Mouse (Mus musculus): ENCODE measurements around the gene Slc26a10. TPM values are rescaled to one million over a fixed set of nuclear protein-coding genes. Genes with fewer than 3 reads are reported as not detected.

Slc26a10 gene
- 1.0 and 1.2 TPM in 2 replicates for polyA plus RNA-seq (2012; rRNA removed)

- DNase-seq (ENCODE audit: low read depth) = no peak
Measured at GRCm38 (mm10) chr10:127179871-127180694, at the start of gene Slc26a10. TSS of gene Slc26a10 (minus strand) at chr10:127180645.

GRCm38 (mm10) chr10:127228897-127229296 lies 48.5 kb upstream of the Slc26a10 start:
- DNase-seq (ENCODE audit: low read depth) = no peak

GRCm38 (mm10) chr10:127227163-127227562 lies 46.7 kb upstream of the Slc26a10 start:
- no peak for DNase-seq (ENCODE audit: low read depth)

- DNase-seq (ENCODE audit: low read depth) = no peak
Measured at GRCm38 (mm10) chr10:127226318-127226895, 46.0 kb upstream of the Slc26a10 start.

GRCm38 (mm10) chr10:127225732-127226131 lies 45.3 kb upstream of the Slc26a10 start:
- DNase-seq (ENCODE audit: low read depth) = no peak

GRCm38 (mm10) chr10:127225213-127225612 lies 44.8 kb upstream of the Slc26a10 start:
- DNase-seq (ENCODE audit: low read depth) = no peak

- no peak for DNase-seq (ENCODE audit: low read depth)
Measured at GRCm38 (mm10) chr10:127218339-127218738, 37.9 kb upstream of the Slc26a10 start.

GRCm38 (mm10) chr10:127217177-127217576 lies 36.7 kb upstream of the Slc26a10 start:
- DNase-seq (ENCODE audit: low read depth) = no peak

- no peak for DNase-seq (ENCODE audit: low read depth)
Measured at GRCm38 (mm10) chr10:127216456-127216855, 36.0 kb upstream of the Slc26a10 start.

- DNase-seq (ENCODE audit: low read depth) = no peak
Measured at GRCm38 (mm10) chr10:127214422-127214803, 34.0 kb upstream of the Slc26a10 start.

- no peak for DNase-seq (ENCODE audit: low read depth)
Measured at GRCm38 (mm10) chr10:127213704-127214421, 33.4 kb upstream of the Slc26a10 start.

GRCm38 (mm10) chr10:127213272-127213671 lies 32.8 kb upstream of the Slc26a10 start:
- DNase-seq (ENCODE audit: low read depth) = no peak

- DNase-seq (ENCODE audit: low read depth) = peak; percentile 38
Measured at GRCm38 (mm10) chr10:127211414-127211854, 31.0 kb upstream of the Slc26a10 start, which contains the start of gene Pip4k2c. TSS of gene Pip4k2c (minus strand) at chr10:127211585.

GRCm38 (mm10) chr10:127210961-127211405 lies 30.5 kb upstream of the Slc26a10 start:
- no peak for DNase-seq (ENCODE audit: low read depth)

GRCm38 (mm10) chr10:127209928-127210570 lies 29.6 kb upstream of the Slc26a10 start:
- no peak for DNase-seq (ENCODE audit: low read depth)

- no peak for DNase-seq (ENCODE audit: low read depth)
Measured at GRCm38 (mm10) chr10:127208921-127209320, 28.5 kb upstream of the Slc26a10 start.

- DNase-seq (ENCODE audit: low read depth) = no peak
Measured at GRCm38 (mm10) chr10:127205373-127205772, 24.9 kb upstream of the Slc26a10 start.

GRCm38 (mm10) chr10:127204589-127204988 lies 24.1 kb upstream of the Slc26a10 start:
- no peak for DNase-seq (ENCODE audit: low read depth)

GRCm38 (mm10) chr10:127203106-127203505 lies 22.7 kb upstream of the Slc26a10 start:
- DNase-seq (ENCODE audit: low read depth) = no peak

GRCm38 (mm10) chr10:127200279-127200678 lies 19.8 kb upstream of the Slc26a10 start:
- no peak for DNase-seq (ENCODE audit: low read depth)

- no peak for DNase-seq (ENCODE audit: low read depth)
Measured at GRCm38 (mm10) chr10:127199474-127199873, 19.0 kb upstream of the Slc26a10 start.

- DNase-seq (ENCODE audit: low read depth) = no peak
Measured at GRCm38 (mm10) chr10:127199068-127199467, 18.6 kb upstream of the Slc26a10 start.
